Mouse (Mus musculus) T-cell, adult 66 days (primary cell): Measurements from ENCODE around the gene 2210010C04Rik. TPM values are rescaled to one million over a fixed set of nuclear protein-coding genes. Genes with fewer than 3 reads are reported as not detected.

ENCODE experiments used
- total RNA-seq, 2 experiments: library from RNA; stranded (reverse); gene quantifications; 3 replicates in 1 of 2; 4 replicates in 1 of 2; pipeline ENCODE4 v1.2.4; 2023

The 2210010C04Rik gene
- not detected for total RNA-seq

GRCm38 (mm10) chr6:41035409-41035808 lies at the start of gene 2210010C04Rik:
Gene 2210010C04Rik, minus strand, starts transcription at chr6:41035509.

GRCm38 (mm10) chr6:40999379-40999778 lies 35.9 kb downstream of the 2210010C04Rik start, which contains the start of gene Gm2663:
Gene Gm2663, minus strand, starts transcription at chr6:40999479.

Other genes with a start within 250 kb of the 2210010C04Rik start
- gene Moxd2, start 148.0 kb downstream of the 2210010C04Rik start, total RNA-seq = not detected
- not detected for gene Prss58, start 135.1 kb downstream of the 2210010C04Rik start, total RNA-seq
- gene 1700074P13Rik, start 95.0 kb downstream of the 2210010C04Rik start, total RNA-seq = not detected
- not detected for gene Gm4744, start 83.6 kb downstream of the 2210010C04Rik start, total RNA-seq
- gene 1810009J06Rik, start 70.8 kb downstream of the 2210010C04Rik start, total RNA-seq = not detected
- not detected for gene Gm2663, start 36.0 kb downstream of the 2210010C04Rik start, total RNA-seq